Mouse (Mus musculus): Measurements from ENCODE around the gene Tcam1.

DNA sequence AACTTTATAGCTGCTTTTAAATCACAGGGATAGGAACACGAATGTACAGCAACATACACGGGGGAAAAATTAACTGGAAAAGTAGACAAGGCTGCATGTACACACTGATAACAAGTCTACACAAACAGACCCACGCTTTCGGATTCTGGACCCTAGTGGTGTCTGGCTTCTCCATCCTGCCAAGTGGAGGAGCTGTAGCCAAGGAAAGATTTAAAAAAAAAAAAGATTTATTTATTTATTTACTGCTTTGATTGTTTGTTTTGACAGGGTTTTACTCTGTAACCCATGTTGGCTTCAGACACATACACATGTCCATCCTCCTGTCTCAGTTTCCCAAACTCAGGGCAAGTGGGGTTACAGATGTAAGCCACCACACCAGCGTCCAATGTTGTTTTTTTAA is 31.0 kb downstream of the Tcam1 start:
- TF ChIP-seq CTCF (IDR thresholded peaks at IDR 0.05; ENCODE audit: low read depth, low read length) (no peak), POLR2A (IDR thresholded peaks at IDR 0.05; ENCODE audit: insufficient read depth, low read length) (no peak)

Measured in ES-Bruce4 (cell line).